Mouse (Mus musculus) liver, embryonic 12.5 days (tissue): ENCODE data around the gene Myof. TPM values are rescaled to one million over a fixed set of nuclear protein-coding genes. Genes with fewer than 3 reads are reported as not detected.

ENCODE experiments used
- ATAC-seq: fragments of 200-750 bp; cut with Nextera tagmentation; 2 replicates; pipeline ENCODE4 v1.8.0; 2017; ENCODE audit warnings: moderate number of reproducible peaks, mild to moderate bottlenecking, moderate library complexity
- H3K27ac ChIP-seq: fragments of 300-500 bp; sonication (generic); 2 replicates; pipeline ENCODE4 v1.5.1; 2016; ENCODE audit warnings: mild to moderate bottlenecking
- H3K27me3 ChIP-seq: fragments of 300-500 bp; sonication (generic); replicated peaks from 2 replicates; pipeline ENCODE4 v1.6.1; 2016; ENCODE audit warnings: mild to moderate bottlenecking, moderate library complexity
- H3K36me3 ChIP-seq: fragments of 300-500 bp; sonication (generic); 2 replicates; pipeline ENCODE4 v1.6.1; 2016; ENCODE audit warnings: mild to moderate bottlenecking, moderate library complexity
- H3K4me1 ChIP-seq: fragments of 300-500 bp; sonication (generic); 2 replicates; pipeline ENCODE4 v1.6.1; 2016
- H3K4me2 ChIP-seq: fragments of 300-500 bp; sonication (generic); 2 replicates; pipeline ENCODE4 v1.6.1; 2016; ENCODE audit warnings: mild to moderate bottlenecking, moderate library complexity
- H3K4me3 ChIP-seq: fragments of 300-500 bp; sonication (generic); 2 replicates; pipeline ENCODE4 v1.5.1; 2016; ENCODE audit warnings: mild to moderate bottlenecking, moderate library complexity
- H3K9ac ChIP-seq: fragments of 300-500 bp; sonication (generic); 2 replicates; pipeline ENCODE4 v1.6.1; 2016; ENCODE audit warnings: mild to moderate bottlenecking, moderate library complexity
- H3K9me3 ChIP-seq: fragments of 300-500 bp; sonication (generic); replicated peaks from 2 replicates; pipeline ENCODE4 v1.6.1; 2016; ENCODE audit warnings: mild to moderate bottlenecking, moderate library complexity
- WGBS: fragments of 180-500 bp; shearing (Covaris S2); methylation state at CpG from one replicate; pipeline ENCODE4 v1.1.7; 2016; ENCODE audit not compliant: insufficient replicate concordance; 5-methylcytosine and 5-hydroxymethylcytosine counted together
- polyA plus RNA-seq: library from polyadenylated mRNA; unstranded; fragments of >200 nt; fragmentation: Nextera tagmentation; extraction: Ambion mirVana; gene quantifications from 2 replicates; pipeline ENCODE4 v1.2.1, GENCODE M21; 2016

The Myof gene
- polyA plus RNA-seq, 1 experiment from 2014 or later = 0.66 TPM

GRCm38 (mm10) chr19:37957256-37957655 lies 86.1 kb downstream of the Myof start:
- no peak overlapping the region for H3K9ac ChIP-seq
- 64% methylated on average over 7 of the region's 7 CpGs for WGBS
- no peak overlapping the region for H3K4me2 ChIP-seq

GRCm38 (mm10) chr19:37956006-37956405 lies 87.4 kb downstream of the Myof start:
- WGBS = 64% methylated on average over 3 of the region's 3 CpGs
- Histone ChIP-seq H3K4me3 (no peak overlapping the region), H3K9me3 (no peaks in the 10 kb centered on the region), H3K9ac (no peak overlapping the region), H3K4me2 (no peak overlapping the region), H3K27me3 (no peaks in the 10 kb centered on the region; the same call in 1 of the 2 replicates), H3K36me3 (no peaks in the 10 kb centered on the region), H3K27ac (no peak overlapping the region), H3K4me1 (no peaks in the 10 kb centered on the region)
- ATAC-seq = no peak

More at GRCm38 (mm10) chr19:37957256-37957655, 86.1 kb downstream of the Myof start:
- no peaks in the 10 kb centered on the region for H3K9me3 ChIP-seq
- no peaks in the 10 kb centered on the region for H3K4me1 ChIP-seq
- H3K27ac ChIP-seq = no peak overlapping the region
- no peak for ATAC-seq
- H3K4me3 ChIP-seq = no peak overlapping the region
- no peaks in the 10 kb centered on the region for H3K36me3 ChIP-seq
- H3K27me3 ChIP-seq = no peaks in the 10 kb centered on the region; the same call in 1 of the 2 replicates

GRCm38 (mm10) chr19:37955425-37956001 lies 87.9 kb downstream of the Myof start:
- no peaks in the 10 kb centered on the region for H3K9me3 ChIP-seq
- no peak overlapping the region for H3K27ac ChIP-seq
- WGBS = 37% methylated on average over 7 of the region's 7 CpGs
- H3K9ac ChIP-seq = no peak overlapping the region
- no peaks in the 10 kb centered on the region; the same call in 1 of the 2 replicates for H3K27me3 ChIP-seq
- H3K36me3 ChIP-seq = no peaks in the 10 kb centered on the region
- no peak overlapping the region for H3K4me3 ChIP-seq
- no peak for ATAC-seq
- no peaks in the 10 kb centered on the region for H3K4me1 ChIP-seq
- H3K4me2 ChIP-seq = no peak overlapping the region

- WGBS = 54% methylated on average over 5 of the region's 5 CpGs
- no peak overlapping the region for H3K4me2 ChIP-seq
- no peak for ATAC-seq
- no peak overlapping the region for H3K4me3 ChIP-seq
- H3K27ac ChIP-seq = no peak overlapping the region
- no peaks in the 10 kb centered on the region for H3K4me1 ChIP-seq
- H3K9me3 ChIP-seq = no peaks in the 10 kb centered on the region
- no peaks in the 10 kb centered on the region for H3K36me3 ChIP-seq
- no peaks in the 10 kb centered on the region; the same call in 1 of the 2 replicates for H3K27me3 ChIP-seq
- H3K9ac ChIP-seq = no peak overlapping the region
These were observed 88.6 kb downstream of the Myof start for GRCm38 (mm10) chr19:37954772-37955171.

- 71% methylated on average over 8 of the region's 8 CpGs for WGBS
- H3K4me3 ChIP-seq = no peak overlapping the region
- ATAC-seq = no peak
- no peaks in the 10 kb centered on the region for H3K9me3 ChIP-seq
- no peaks in the 10 kb centered on the region for H3K4me1 ChIP-seq
- no peaks in the 10 kb centered on the region; the same call in 1 of the 2 replicates for H3K27me3 ChIP-seq
- no peak overlapping the region for H3K4me2 ChIP-seq
- no peaks in the 10 kb centered on the region for H3K36me3 ChIP-seq
- no peak overlapping the region for H3K9ac ChIP-seq
- no peak overlapping the region for H3K27ac ChIP-seq
These were observed 89.1 kb downstream of the Myof start for GRCm38 (mm10) chr19:37954236-37954635.

- Histone ChIP-seq H3K9me3 (no peaks in the 10 kb centered on the region), H3K9ac (no peak overlapping the region), H3K27ac (no peak overlapping the region), H3K36me3 (no peaks in the 10 kb centered on the region), H3K4me2 (no peak overlapping the region), H3K27me3 (no peaks in the 10 kb centered on the region), H3K4me3 (no peak overlapping the region), H3K4me1 (no peaks in the 10 kb centered on the region)
- ATAC-seq = no peak
- WGBS = 23% methylated on average over 4 of the region's 4 CpGs
These were observed 96.7 kb downstream of the Myof start for GRCm38 (mm10) chr19:37946696-37947095.

- no peaks in the 10 kb centered on the region for H3K9me3 ChIP-seq
- H3K4me2 ChIP-seq = no peak overlapping the region
- no peaks in the 10 kb centered on the region for H3K4me1 ChIP-seq
- H3K27ac ChIP-seq = no peak overlapping the region
- H3K9ac ChIP-seq = no peak overlapping the region
- H3K27me3 ChIP-seq = no peaks in the 10 kb centered on the region
- H3K36me3 ChIP-seq = no peaks in the 10 kb centered on the region
- WGBS = 66% methylated on average over 8 of the region's 8 CpGs
- ATAC-seq = no peak
- H3K4me3 ChIP-seq = no peak overlapping the region
These were observed 97.3 kb downstream of the Myof start for GRCm38 (mm10) chr19:37946053-37946452.

- no peak for ATAC-seq
These were observed 104.2 kb downstream of the Myof start for GRCm38 (mm10) chr19:37939203-37939602.

GRCm38 (mm10) chr19:37937092-37937491 lies 106.3 kb downstream of the Myof start:
- no peaks in the 10 kb centered on the region for H3K27me3 ChIP-seq

More at GRCm38 (mm10) chr19:37939203-37939602, 104.2 kb downstream of the Myof start:
- H3K27ac ChIP-seq = no peak overlapping the region
- H3K27me3 ChIP-seq = no peaks in the 10 kb centered on the region
- H3K4me2 ChIP-seq = no peak overlapping the region
- no peak overlapping the region for H3K4me3 ChIP-seq
- H3K9ac ChIP-seq = no peak overlapping the region
- H3K4me1 ChIP-seq = no peaks in the 10 kb centered on the region
- 60% methylated on average over 10 of the region's 10 CpGs for WGBS
- no peaks in the 10 kb centered on the region for H3K9me3 ChIP-seq
- no peaks in the 10 kb centered on the region for H3K36me3 ChIP-seq

GRCm38 (mm10) chr19:37934640-37935039 lies 108.7 kb downstream of the Myof start:
- Histone ChIP-seq H3K27me3 (no peaks in the 10 kb centered on the region), H3K27ac (no peak overlapping the region), H3K4me2 (no peak overlapping the region), H3K4me3 (no peak overlapping the region), H3K9ac (no peak overlapping the region), H3K4me1 (no peaks in the 10 kb centered on the region), H3K36me3 (no peaks in the 10 kb centered on the region), H3K9me3 (no peaks in the 10 kb centered on the region)
- WGBS = 81% methylated on average over 6 of the region's 6 CpGs
- no peak for ATAC-seq

More at GRCm38 (mm10) chr19:37937092-37937491, 106.3 kb downstream of the Myof start:
- Histone ChIP-seq H3K27ac (no peak overlapping the region), H3K4me3 (no peak overlapping the region), H3K9ac (no peak overlapping the region), H3K4me2 (no peak overlapping the region), H3K36me3 (no peaks in the 10 kb centered on the region), H3K9me3 (no peaks in the 10 kb centered on the region), H3K4me1 (no peaks in the 10 kb centered on the region)
- ATAC-seq = no peak

GRCm38 (mm10) chr19:37932198-37932597 lies 111.2 kb downstream of the Myof start:
- Histone ChIP-seq H3K9me3 (no peaks in the 10 kb centered on the region), H3K9ac (no peak overlapping the region), H3K27ac (no peak overlapping the region), H3K4me1 (no peaks in the 10 kb centered on the region), H3K36me3 (no peaks in the 10 kb centered on the region), H3K27me3 (no peaks in the 10 kb centered on the region), H3K4me2 (no peak overlapping the region), H3K4me3 (no peak overlapping the region)
- ATAC-seq = no peak
- 69% methylated on average over 2 of the region's 2 CpGs for WGBS

- H3K27ac ChIP-seq = no peak overlapping the region
- H3K4me2 ChIP-seq = no peak overlapping the region
- no peaks in the 10 kb centered on the region for H3K27me3 ChIP-seq
- no peak overlapping the region for H3K4me3 ChIP-seq
- no peaks in the 10 kb centered on the region for H3K4me1 ChIP-seq
- H3K9ac ChIP-seq = no peak overlapping the region
- ATAC-seq = no peak
- H3K9me3 ChIP-seq = no peaks in the 10 kb centered on the region
- WGBS = 80% methylated on average over 7 of the region's 7 CpGs
- H3K36me3 ChIP-seq = no peaks in the 10 kb centered on the region
These were observed 115.5 kb downstream of the Myof start for GRCm38 (mm10) chr19:37927911-37928310.

GRCm38 (mm10) chr19:37925323-37925722 lies 118.1 kb downstream of the Myof start:
- no peak for ATAC-seq
- Histone ChIP-seq H3K9me3 (no peaks in the 10 kb centered on the region), H3K4me3 (no peak overlapping the region), H3K9ac (no peak overlapping the region), H3K4me1 (no peaks in the 10 kb centered on the region), H3K27ac (no peak overlapping the region), H3K36me3 (no peaks in the 10 kb centered on the region), H3K27me3 (no peaks in the 10 kb centered on the region), H3K4me2 (no peak overlapping the region)
- 73% methylated on average over 3 of the region's 3 CpGs for WGBS
